Mouse (Mus musculus): ENCODE results near the gene Prkaca. TPM values are rescaled to one million over a fixed set of nuclear protein-coding genes. Genes with fewer than 3 reads are reported as not detected.
A peak's percentile ranks its signal among the peaks of the same experiment; 100 is the strongest.
"Not testable (repeated sequence)": the region's sequence is repeated elsewhere in the genome, so short reads cannot be mapped to it uniquely, and the experiment has no call there.

Gene Prkaca
- polyA plus RNA-seq, 1 experiment from 2014 or later: 39.9 TPM

- Histone ChIP-seq H3K4me3 (ENCODE audit: low read depth, low read length) (peak overlapping the region; percentile 68), H3K4me1 (ENCODE audit: control insufficient read depth, low read depth, low read length) (peaks cover 23% of the 10 kb centered on the region), H3K27ac (ENCODE audit: low read length) (peak overlapping the region; percentile 67), H3K36me3 (ENCODE audit: control insufficient read depth, insufficient read depth) (peaks cover 22% of the 10 kb centered on the region), H3K9ac (ENCODE audit: low read depth, low read length) (peak overlapping the region; percentile 65), H3K27me3 (ENCODE audit: control insufficient read depth, insufficient read depth, low read depth, low read length) (peaks cover 3% of the 10 kb centered on the region), H3K9me3 (replicated peaks; ENCODE audit: control insufficient read depth, low read length) (no peaks in the 10 kb centered on the region), H3K4me2 (ENCODE audit: low read depth, low read length) (peak overlapping the region; percentile 88)
- WGBS (ENCODE audit: insufficient replicate concordance): under 1% methylated on average over 30 of the region's 30 CpGs
- peak; percentile 92 for ATAC-seq (ENCODE audit: low read depth)
Observed at GRCm38 (mm10) chr8:84004533-84005201, 31.9 kb downstream of the Prkaca start.

GRCm38 (mm10) chr8:84005502-84005901 is 32.7 kb downstream of the Prkaca start:
- H3K9ac ChIP-seq (ENCODE audit: low read depth, low read length); ATAC-seq (ENCODE audit: low read depth); H3K9me3 ChIP-seq (replicated peaks; ENCODE audit: control insufficient read depth, low read length); H3K4me2 ChIP-seq (ENCODE audit: low read depth, low read length); H3K27ac ChIP-seq (ENCODE audit: low read length); H3K4me3 ChIP-seq (ENCODE audit: low read depth, low read length): not testable (repeated sequence)
- 77% methylated on average over 7 of the region's 7 CpGs for WGBS (ENCODE audit: insufficient replicate concordance)
- Histone ChIP-seq H3K4me1 (ENCODE audit: control insufficient read depth, low read depth, low read length) (peaks cover 19% of the 10 kb centered on the region), H3K27me3 (ENCODE audit: control insufficient read depth, insufficient read depth, low read depth, low read length) (peaks cover 11% of the 10 kb centered on the region), H3K36me3 (ENCODE audit: control insufficient read depth, insufficient read depth) (peaks cover 14% of the 10 kb centered on the region)

GRCm38 (mm10) chr8:84008362-84008761 is 35.6 kb downstream of the Prkaca start:
- H3K4me1 ChIP-seq (ENCODE audit: control insufficient read depth, low read depth, low read length): peaks cover 24% of the 10 kb centered on the region
- no peak overlapping the region for H3K27ac ChIP-seq (ENCODE audit: low read length)
- H3K4me2 ChIP-seq (ENCODE audit: low read depth, low read length): no peak overlapping the region
- 43% methylated on average over 7 of the region's 7 CpGs for WGBS (ENCODE audit: insufficient replicate concordance)
- H3K4me3 ChIP-seq (ENCODE audit: low read depth, low read length): no peak overlapping the region
- H3K9ac ChIP-seq (ENCODE audit: low read depth, low read length): no peak overlapping the region
- H3K36me3 ChIP-seq (ENCODE audit: control insufficient read depth, insufficient read depth): no peaks in the 10 kb centered on the region
- no peak for ATAC-seq (ENCODE audit: low read depth)
- H3K9me3 ChIP-seq (replicated peaks; ENCODE audit: control insufficient read depth, low read length): no peaks in the 10 kb centered on the region
- peaks cover 40% of the 10 kb centered on the region for H3K27me3 ChIP-seq (ENCODE audit: control insufficient read depth, insufficient read depth, low read depth, low read length)

GRCm38 (mm10) chr8:84009876-84010275 is 37.1 kb downstream of the Prkaca start:
- peaks cover 44% of the 10 kb centered on the region for H3K27me3 ChIP-seq (ENCODE audit: control insufficient read depth, insufficient read depth, low read depth, low read length)

GRCm38 (mm10) chr8:84010625-84011611 is 38.1 kb downstream of the Prkaca start:
- Histone ChIP-seq H3K27me3 (ENCODE audit: control insufficient read depth, insufficient read depth, low read depth, low read length) (peaks cover 44% of the 10 kb centered on the region), H3K4me1 (ENCODE audit: control insufficient read depth, low read depth, low read length) (peaks cover 12% of the 10 kb centered on the region), H3K9me3 (replicated peaks; ENCODE audit: control insufficient read depth, low read length) (no peaks in the 10 kb centered on the region), H3K4me2 (ENCODE audit: low read depth, low read length) (peak overlapping the region; percentile 76), H3K4me3 (ENCODE audit: low read depth, low read length) (peak overlapping the region; percentile 54), H3K36me3 (ENCODE audit: control insufficient read depth, insufficient read depth) (no peaks in the 10 kb centered on the region), H3K9ac (ENCODE audit: low read depth, low read length) (no peak overlapping the region), H3K27ac (ENCODE audit: low read length) (no peak overlapping the region)
- peak; percentile 39 for ATAC-seq (ENCODE audit: low read depth)
- WGBS (ENCODE audit: insufficient replicate concordance): 1% methylated on average over 83 of the region's 83 CpGs

More at GRCm38 (mm10) chr8:84009876-84010275, 37.1 kb downstream of the Prkaca start:
- 1% methylated on average over 11 of the region's 11 CpGs for WGBS (ENCODE audit: insufficient replicate concordance)
- Histone ChIP-seq H3K4me1 (ENCODE audit: control insufficient read depth, low read depth, low read length) (peaks cover 15% of the 10 kb centered on the region), H3K36me3 (ENCODE audit: control insufficient read depth, insufficient read depth) (no peaks in the 10 kb centered on the region), H3K27ac (ENCODE audit: low read length) (no peak overlapping the region), H3K4me2 (ENCODE audit: low read depth, low read length) (no peak overlapping the region), H3K9ac (ENCODE audit: low read depth, low read length) (no peak overlapping the region), H3K9me3 (replicated peaks; ENCODE audit: control insufficient read depth, low read length) (no peaks in the 10 kb centered on the region), H3K4me3 (ENCODE audit: low read depth, low read length) (no peak overlapping the region)
- ATAC-seq (ENCODE audit: low read depth): no peak; the same call in 1 of the 2 replicates

- Histone ChIP-seq H3K36me3 (ENCODE audit: control insufficient read depth, insufficient read depth) (no peaks in the 10 kb centered on the region), H3K4me3 (ENCODE audit: low read depth, low read length) (peak within 1 kb of the TSS; percentile 54), H3K4me1 (ENCODE audit: control insufficient read depth, low read depth, low read length) (peaks cover 12% of the 10 kb centered on the region), H3K27me3 (ENCODE audit: control insufficient read depth, insufficient read depth, low read depth, low read length) (peaks cover 44% of the 10 kb centered on the region), H3K9me3 (replicated peaks; ENCODE audit: control insufficient read depth, low read length) (no peaks in the 10 kb centered on the region), H3K9ac (ENCODE audit: low read depth, low read length) (no peak within 1 kb of the TSS), H3K4me2 (ENCODE audit: low read depth, low read length) (peak within 1 kb of the TSS; percentile 76), H3K27ac (ENCODE audit: low read length) (no peak within 1 kb of the TSS)
- WGBS (ENCODE audit: insufficient replicate concordance): 2% methylated on average over 45 of the region's 45 CpGs
- ATAC-seq (ENCODE audit: low read depth): peak; percentile 32; the same call in 1 of the 2 replicates
Observed at GRCm38 (mm10) chr8:84011705-84012498, 39.1 kb downstream of the Prkaca start, which contains the start of gene 2210011C24Rik. Gene 2210011C24Rik (minus strand): TSS chr8:84012171.

- WGBS (ENCODE audit: insufficient replicate concordance): 10% methylated on average over 35 of the region's 35 CpGs
- H3K9me3 ChIP-seq (replicated peaks; ENCODE audit: control insufficient read depth, low read length): no peaks in the 10 kb centered on the region
- 0 out of 2 replicates have a peak, but pooled peaks have one; percentile 23 for ATAC-seq (ENCODE audit: low read depth)
- H3K4me2 ChIP-seq (ENCODE audit: low read depth, low read length): peak overlapping the region; percentile 76
- H3K27ac ChIP-seq (ENCODE audit: low read length): no peak overlapping the region
- H3K9ac ChIP-seq (ENCODE audit: low read depth, low read length): no peak overlapping the region
- peaks cover 12% of the 10 kb centered on the region for H3K4me1 ChIP-seq (ENCODE audit: control insufficient read depth, low read depth, low read length)
- peak overlapping the region; percentile 54 for H3K4me3 ChIP-seq (ENCODE audit: low read depth, low read length)
- peaks cover 48% of the 10 kb centered on the region for H3K27me3 ChIP-seq (ENCODE audit: control insufficient read depth, insufficient read depth, low read depth, low read length)
- H3K36me3 ChIP-seq (ENCODE audit: control insufficient read depth, insufficient read depth): no peaks in the 10 kb centered on the region
Observed at GRCm38 (mm10) chr8:84012499-84013165, 39.8 kb downstream of the Prkaca start.

GRCm38 (mm10) chr8:84015833-84016232 is 43.0 kb downstream of the Prkaca start:
- Histone ChIP-seq H3K4me1 (ENCODE audit: control insufficient read depth, low read depth, low read length) (peaks cover 12% of the 10 kb centered on the region), H3K9me3 (replicated peaks; ENCODE audit: control insufficient read depth, low read length) (no peaks in the 10 kb centered on the region), H3K9ac (ENCODE audit: low read depth, low read length) (no peak overlapping the region), H3K4me3 (ENCODE audit: low read depth, low read length) (no peak overlapping the region), H3K27ac (ENCODE audit: low read length) (no peak overlapping the region), H3K36me3 (ENCODE audit: control insufficient read depth, insufficient read depth) (no peaks in the 10 kb centered on the region), H3K27me3 (ENCODE audit: control insufficient read depth, insufficient read depth, low read depth, low read length) (peaks cover 50% of the 10 kb centered on the region), H3K4me2 (ENCODE audit: low read depth, low read length) (no peak overlapping the region)
- 73% methylated on average over 5 of the region's 5 CpGs for WGBS (ENCODE audit: insufficient replicate concordance)
- ATAC-seq (ENCODE audit: low read depth): no peak

Data from liver, embryonic 16.5 days (tissue).